In the genomic region with DNA sequence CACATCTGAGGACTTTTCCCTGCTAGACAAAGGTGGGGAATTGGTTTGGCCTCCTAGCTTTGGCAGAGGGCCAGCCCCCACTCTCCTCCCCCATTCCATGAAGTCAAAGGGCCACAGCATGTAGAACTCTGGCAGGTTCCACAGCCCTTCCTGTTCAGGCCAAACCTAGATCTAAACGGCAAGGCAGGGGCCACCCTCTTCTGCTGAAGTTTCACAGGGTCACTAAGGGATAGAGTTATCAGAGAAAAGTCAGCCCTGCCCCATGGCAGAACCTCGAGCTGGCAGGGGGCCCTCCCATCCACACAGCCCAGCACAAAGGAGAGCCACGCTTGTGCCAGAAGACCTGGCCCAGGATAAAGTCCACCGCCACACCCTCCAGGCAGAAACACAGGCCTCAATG, we compare ENCODE assay signal across 9 mouse cellular contexts. TPM values are rescaled to one million over a fixed set of nuclear protein-coding genes. Genes with fewer than 3 reads are reported as not detected.
A peak's percentile ranks its signal among the peaks of the same experiment; 100 is the strongest.
DNase-seq lines count a peak whose midpoint lies in the region; ATAC-seq and TF ChIP-seq lines count a peak whose summit lies in the region.
"Had no signal": no experiment of that assay in that cellular context is flagged by ENCODE, and none has a peak within 500 bp of the region (broad histone marks: within the 10 kb centered on the region; RNA-seq: fewer than 3 reads in every experiment).

No protein-coding gene starts in this region.

- no peak for TF ChIP-seq EP300 in MEL (IDR thresholded peaks at IDR 0.05; ENCODE audit: low read depth in 1 of 2, low read length in 2 of 2)

- intact Hi-C loops in heart, postnatal 14 days (cut with DNase I) = no loop called here
- intact Hi-C loops in left cerebral cortex, postnatal 36 days (cut with DNase I) = no loop called here

- H3K27me3 ChIP-seq in MEL (ENCODE audit: control insufficient read depth in 1 of 2, insufficient read depth in 2 of 2, low read length in 2 of 2) = no peaks in the 10 kb centered on the region

- peak; percentile 56 for DNase-seq in MEL (ENCODE audit: low read depth, low spot score)
- peak; percentile 66 to 74 for DNase-seq in heart, postnatal 14 days
- DNase-seq in kidney, postnatal 36 days = peak; percentile 79 to 83
- DNase-seq in urinary bladder, postnatal 4 days (ENCODE audit: low spot score in 2 of 2) = no peak
- no peak for DNase-seq in left cerebral cortex, postnatal 36 days (ENCODE audit: low spot score in 2 of 2)

- TF ChIP-seq RAD21 in MEL (IDR thresholded peaks at IDR 0.05; ENCODE audit: low read depth, low read length) = no peak

- H3K36me3 ChIP-seq in MEL (ENCODE audit: control insufficient read depth in 1 of 2, insufficient read depth in 2 of 2, low read length in 2 of 2) = peaks cover 0 to 30% of the 10 kb centered on the region in 2 experiments; a peak in 2 of 4 replicates

- TF ChIP-seq POLR2A in MEL (IDR thresholded peaks at IDR 0.05; ENCODE audit: control insufficient read depth in 1 of 2, insufficient read depth in 1 of 2, low read depth in 1 of 2, low read length in 2 of 2, poor library complexity in 1 of 2) = no peak
- TF ChIP-seq POLR2A in bone marrow, adult 2 months (IDR thresholded peaks at IDR 0.05; ENCODE audit: borderline replicate concordance, control insufficient read depth, low read depth, low read length) = no peak

- H3K4me1 ChIP-seq in MEL (ENCODE audit: control insufficient read depth in 1 of 2, insufficient read depth in 2 of 2, low read length in 2 of 2) = peaks cover 24 to 45% of the 10 kb centered on the region in 2 experiments
- peaks cover 2% of the 10 kb centered on the region for H3K4me1 ChIP-seq in bone marrow, adult 2 months (ENCODE audit: control insufficient read depth, insufficient read depth, low read length)

- 44% methylated on average over 4 of the region's 4 CpGs for WGBS in bone marrow, adult 2 months

- peak overlapping the region; percentile 79 for H3K27ac ChIP-seq in MEL (ENCODE audit: control insufficient read depth, low read depth, low read length)
- peak overlapping the region; percentile 39 for H3K27ac ChIP-seq in bone marrow, adult 2 months (ENCODE audit: control insufficient read depth, insufficient read depth, low read depth, low read length, poor library complexity)

- no peaks in the 10 kb centered on the region for H3K9me3 ChIP-seq in MEL (replicated peaks; ENCODE audit: insufficient read depth, low read length)

- TF ChIP-seq CTCF in MEL (IDR thresholded peaks at IDR 0.05 in 2 of 3, conservative IDR thresholded peaks at IDR 0.05 in 1 of 3; ENCODE audit: control insufficient read depth in 1 of 3, insufficient read depth in 1 of 3, low read depth in 2 of 3, low read length in 3 of 3, poor library complexity in 1 of 3, severe bottlenecking in 1 of 3) = no peak
- no peak for TF ChIP-seq CTCF in bone marrow, adult 2 months (IDR thresholded peaks at IDR 0.05; ENCODE audit: control insufficient read depth, insufficient read depth, low read length)

- no peak for ATAC-seq in inflammation-experienced regulatory T-cells, adult 6 months
- no peak for ATAC-seq in cerebellum, adult (ENCODE audit: insufficient number of reproducible peaks, low FRiP score, low TSS enrichment)

- H3K4me3 ChIP-seq in MEL (ENCODE audit: control insufficient read depth in 1 of 2, insufficient read depth in 1 of 2, low read depth in 2 of 2, low read length in 2 of 2) = no peak overlapping the region
- H3K4me3 ChIP-seq in bone marrow, adult 2 months (replicated peaks; ENCODE audit: control insufficient read depth, low read depth, low read length) = no peak overlapping the region

- no peaks in the 10 kb centered on the region for H3K79me2 ChIP-seq in MEL (ENCODE audit: control insufficient read depth, insufficient read depth, low read length, poor library complexity)

- peak overlapping the region; percentile 7 for H3K9ac ChIP-seq in MEL (ENCODE audit: control insufficient read depth, low read depth, low read length, poor library complexity, severe bottlenecking)

TF ChIP-seq in MEL, 35 proteins besides CTCF, POLR2A, EP300 and RAD21:
- TF ChIP-seq ELF1 (IDR thresholded peaks at IDR 0.05; ENCODE audit: low read depth, low read length) (no peak), POLR2AphosphoS2 (IDR thresholded peaks at IDR 0.05; ENCODE audit: low read length) (no peak), GATA1 (IDR thresholded peaks at IDR 0.05; ENCODE audit: low read depth, low read length) (0 out of 2 replicates have a peak, but pooled peaks have one; percentile 24), TAL1 (IDR thresholded peaks at IDR 0.05; ENCODE audit: low read length) (no peak), TCF12 (IDR thresholded peaks at IDR 0.05; ENCODE audit: low read depth, low read length) (0 out of 2 replicates have a peak, but pooled peaks have one; percentile 18), HCFC1 (IDR thresholded peaks at IDR 0.05; ENCODE audit: low read depth, low read length) (no peak), RCOR1 (IDR thresholded peaks at IDR 0.05; ENCODE audit: low read depth, low read length) (0 out of 2 replicates have a peak, but pooled peaks have one; percentile 6)
TF ChIP-seq in MEL: peak in this region for 3.

RNA-seq across cellular contexts. Expression of a gene that starts 5.2 kb away (rescaled TPM):
- 5.9 and 7.4 TPM in 2 replicates for total RNA-seq in MEL (2012; rRNA removed)
- polyA plus RNA-seq in MEL (2012; ENCODE audit: insufficient read depth in 1 of 2, insufficient read length in 2 of 2, low read depth in 1 of 2, low replicate concordance in 2 of 2, missing spikeins in 1 of 2) = 1 to 10 TPM in 1 of 2 experiments, not detected in 1; 8.4 TPM
- 2.4 and 2.7 TPM in 2 replicates for polyA plus RNA-seq in bone marrow, adult 2 months (2011; ENCODE audit: insufficient read depth, insufficient read length, low replicate concordance, missing spikeins)
- 10 to 100 TPM; 11.7 to 11.9 TPM for total RNA-seq in heart, postnatal 14 days (2021)
- total RNA-seq in left cerebral cortex, postnatal 36 days (2021) = 10 to 100 TPM in 1 of 2 experiments, 1 to 10 TPM in 1; 9.9 to 10.9 TPM
- 1 to 10 TPM; 7.0 to 8.2 (median 7.2) TPM for polyA plus RNA-seq in inflammation-experienced regulatory T-cells, adult 6 months (2017; shearing (Covaris generic))

RNA-seq across cellular contexts. Expression of a gene that starts 8.8 kb away (rescaled TPM):
- not detected in 2 replicates for total RNA-seq in MEL (2012; rRNA removed)
- polyA plus RNA-seq in MEL (2012; ENCODE audit: insufficient read depth in 1 of 2, insufficient read length in 2 of 2, low read depth in 1 of 2, low replicate concordance in 2 of 2, missing spikeins in 1 of 2) = not detected
- not detected in 2 replicates for polyA plus RNA-seq in bone marrow, adult 2 months (2011; ENCODE audit: insufficient read depth, insufficient read length, low replicate concordance, missing spikeins)
- under 1 TPM; 0.41 to 0.61 TPM for total RNA-seq in heart, postnatal 14 days (2021)
- total RNA-seq in left cerebral cortex, postnatal 36 days (2021) = under 1 TPM; 0.34 to 0.47 TPM
- not detected for polyA plus RNA-seq in inflammation-experienced regulatory T-cells, adult 6 months (2017; shearing (Covaris generic))
- polyA plus RNA-seq: midbrain, embryonic 11.5 days had no signal

RNA-seq across cellular contexts. Expression of a gene that starts 11.4 kb away (rescaled TPM):
- not detected in 2 replicates for total RNA-seq in MEL (2012; rRNA removed)
- polyA plus RNA-seq in MEL (2012; ENCODE audit: insufficient read depth in 1 of 2, insufficient read length in 2 of 2, low read depth in 1 of 2, low replicate concordance in 2 of 2, missing spikeins in 1 of 2) = under 1 TPM in 1 of 2 experiments, not detected in 1; 0.07 TPM
- polyA plus RNA-seq in bone marrow, adult 2 months (2011; ENCODE audit: insufficient read depth, insufficient read length, low replicate concordance, missing spikeins) = 6.5 and 15.6 TPM in 2 replicates
- total RNA-seq in heart, postnatal 14 days (2021) = 100 to 1,000 TPM; 841 to 967 TPM
- 10 to 100 TPM; 11.8 to 14.4 TPM for total RNA-seq in left cerebral cortex, postnatal 36 days (2021)
- not detected for polyA plus RNA-seq in inflammation-experienced regulatory T-cells, adult 6 months (2017; shearing (Covaris generic))
- polyA plus RNA-seq: midbrain, embryonic 11.5 days had no signal

RNA-seq across cellular contexts. Expression of a gene that starts 17.2 kb away (rescaled TPM):
- total RNA-seq in MEL (2012; rRNA removed) = not detected in 2 replicates
- polyA plus RNA-seq in MEL (2012; ENCODE audit: insufficient read depth in 1 of 2, insufficient read length in 2 of 2, low read depth in 1 of 2, low replicate concordance in 2 of 2, missing spikeins in 1 of 2) = not detected
- polyA plus RNA-seq in bone marrow, adult 2 months (2011; ENCODE audit: insufficient read depth, insufficient read length, low replicate concordance, missing spikeins) = 0.97 and 2.4 TPM in 2 replicates
- 10 to 100 TPM; 11.3 TPM for total RNA-seq in heart, postnatal 14 days (2021)
- total RNA-seq in left cerebral cortex, postnatal 36 days (2021) = 1 to 10 TPM; 1.7 to 2.4 TPM
- under 1 TPM in 2 of 3 experiments, not detected in 1; 0.13 to 0.68 TPM for polyA plus RNA-seq in inflammation-experienced regulatory T-cells, adult 6 months (2017; shearing (Covaris generic))

RNA-seq across cellular contexts. Expression of a gene that starts 36.9 kb away (rescaled TPM):
- 61.7 and 62.5 TPM in 2 replicates for total RNA-seq in MEL (2012; rRNA removed)
- 10 to 100 TPM in 1 of 2 experiments, not detected in 1; 53.0 TPM for polyA plus RNA-seq in MEL (2012; ENCODE audit: insufficient read depth in 1 of 2, insufficient read length in 2 of 2, low read depth in 1 of 2, low replicate concordance in 2 of 2, missing spikeins in 1 of 2)
- polyA plus RNA-seq in bone marrow, adult 2 months (2011; ENCODE audit: insufficient read depth, insufficient read length, low replicate concordance, missing spikeins) = 16.8 and 32.3 TPM in 2 replicates
- total RNA-seq in heart, postnatal 14 days (2021) = 10 to 100 TPM; 21.7 to 23.3 TPM
- 10 to 100 TPM; 35.9 to 39.3 TPM for total RNA-seq in left cerebral cortex, postnatal 36 days (2021)
- 10 to 100 TPM; 38.5 to 42.1 (median 40.3) TPM for polyA plus RNA-seq in inflammation-experienced regulatory T-cells, adult 6 months (2017; shearing (Covaris generic))

Comparison
In these comparisons a context has a peak if more than half of its experiments do, and no peak if none do; other contexts are left out.
1. DNase-seq: peak in MEL (single experiment), heart, postnatal 14 days (2 of 2) and kidney, postnatal 36 days (2 of 2); none in urinary bladder, postnatal 4 days (0 of 2) and left cerebral cortex, postnatal 36 days (0 of 2).
2. RNA of a gene that starts 11.4 kb away (total RNA-seq): 841 to 967 TPM in heart, postnatal 14 days; 11.8 to 14.4 TPM in left cerebral cortex, postnatal 36 days and not detected in MEL; every median in the first group is over 10 times any median in the second.